Mouse (Mus musculus) megakaryocyte, adult 5-6 weeks (primary cell): ENCODE results near the gene Kalrn. TPM values are rescaled to one million over a fixed set of nuclear protein-coding genes. Genes with fewer than 3 reads are reported as not detected.

Experiments used
- ATAC-seq: 2 replicates; pipeline ENCODE4 v1.8.0; 2016; ENCODE audit warnings: mild to moderate bottlenecking, inconsistent platforms; ENCODE audit not compliant: poor library complexity, severe bottlenecking
- total RNA-seq, 2 experiments: library from RNA; stranded (forward) in 1 of 2; stranded (reverse) in 1 of 2; fragments of 153-499, 151-499 nt in 1 of 2; fragments of 221-1000, 200-1000 nt in 1 of 2; gene quantifications; 2 replicates each; pipeline versions ENCODE4 v1.2.3 to v1.2.4; 2015 to 2017

Gene Kalrn
- total RNA-seq, 2 experiments from 2014 or later: 0.81 to 1.2 TPM

- ATAC-seq: no peak
Observed at GRCm38 (mm10) chr16:34560411-34560810, 12.9 kb downstream of the Kalrn start.

GRCm38 (mm10) chr16:34557891-34558290 lies 15.4 kb downstream of the Kalrn start:
- ATAC-seq: no peak

GRCm38 (mm10) chr16:34552731-34553130 lies 20.6 kb downstream of the Kalrn start:
- ATAC-seq: no peak

- ATAC-seq: no peak
Observed at GRCm38 (mm10) chr16:34549470-34549999, 23.8 kb downstream of the Kalrn start.

GRCm38 (mm10) chr16:34546805-34547509 lies 26.4 kb downstream of the Kalrn start:
- no peak for ATAC-seq

GRCm38 (mm10) chr16:34543754-34544153 lies 29.6 kb downstream of the Kalrn start:
- no peak for ATAC-seq

GRCm38 (mm10) chr16:34542341-34542740 lies 31.0 kb downstream of the Kalrn start:
- ATAC-seq: no peak

GRCm38 (mm10) chr16:34538679-34539185 lies 34.6 kb downstream of the Kalrn start:
- no peak for ATAC-seq

- no peak for ATAC-seq
Observed at GRCm38 (mm10) chr16:34536300-34536699, 37.0 kb downstream of the Kalrn start.

GRCm38 (mm10) chr16:34535135-34535534 lies 38.2 kb downstream of the Kalrn start:
- 0 out of 2 replicates have a peak, but pooled peaks have one; percentile 47 for ATAC-seq

- ATAC-seq: no peak
Observed at GRCm38 (mm10) chr16:34531506-34531905, 41.8 kb downstream of the Kalrn start.

- ATAC-seq: no peak
Observed at GRCm38 (mm10) chr16:34530029-34530428, 43.3 kb downstream of the Kalrn start.

- no peak for ATAC-seq
Observed at GRCm38 (mm10) chr16:34528234-34528983, 44.9 kb downstream of the Kalrn start.

GRCm38 (mm10) chr16:34526378-34526777 lies 47.0 kb downstream of the Kalrn start:
- ATAC-seq: no peak

GRCm38 (mm10) chr16:34525866-34526265 lies 47.5 kb downstream of the Kalrn start:
- ATAC-seq: no peak

GRCm38 (mm10) chr16:34525205-34525604 lies 48.1 kb downstream of the Kalrn start:
- no peak for ATAC-seq

- ATAC-seq: no peak
Observed at GRCm38 (mm10) chr16:34521061-34521460, 52.3 kb downstream of the Kalrn start.

GRCm38 (mm10) chr16:34516891-34517398 lies 56.4 kb downstream of the Kalrn start:
- ATAC-seq: no peak

- no peak for ATAC-seq
Observed at GRCm38 (mm10) chr16:34515485-34515884, 57.8 kb downstream of the Kalrn start.

GRCm38 (mm10) chr16:34513956-34514593 lies 59.3 kb downstream of the Kalrn start:
- ATAC-seq: no peak

GRCm38 (mm10) chr16:34512326-34512725 lies 61.0 kb downstream of the Kalrn start:
- no peak for ATAC-seq
